Mouse (Mus musculus): ENCODE data around the gene Banf2. TPM values are rescaled to one million over a fixed set of nuclear protein-coding genes. Genes with fewer than 3 reads are reported as not detected.

Gene Banf2
- polyA plus RNA-seq, 1 experiment from 2014 or later: not detected

DNA sequence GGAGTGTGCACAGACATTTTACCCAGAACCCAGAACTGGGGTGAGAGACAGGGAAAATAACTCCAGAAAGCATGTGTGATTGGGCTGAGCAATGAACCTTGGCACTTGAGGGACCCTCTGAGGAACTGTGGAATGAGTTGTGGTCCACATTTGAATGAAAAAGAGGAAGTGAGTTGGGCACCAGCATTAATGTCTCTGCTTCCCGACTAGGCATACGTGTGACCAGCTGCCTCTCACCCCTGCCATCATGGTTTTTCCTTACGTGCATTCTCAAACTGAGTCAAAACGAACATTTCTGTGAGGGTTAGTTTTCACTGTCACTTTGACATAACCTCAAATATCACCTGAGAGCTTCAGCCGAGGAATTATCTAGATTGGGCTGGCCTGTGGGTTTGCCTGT, 79.8 kb downstream of the Banf2 start:
- Histone ChIP-seq H3K9me3 (no peaks in the 10 kb centered on the region), H3K27me3 (no peaks in the 10 kb centered on the region), H3K36me3 (no peaks in the 10 kb centered on the region), H3K9ac (replicated peaks) (no peak overlapping the region), H3K27ac (replicated peaks) (no peak overlapping the region), H3K4me2 (replicated peaks) (no peak overlapping the region), H3K4me1 (no peaks in the 10 kb centered on the region), H3K4me3 (no peak overlapping the region)
- no peak for ATAC-seq (replicated peaks)
- 88% methylated on average over 5 of the region's 5 CpGs for WGBS

DNA sequence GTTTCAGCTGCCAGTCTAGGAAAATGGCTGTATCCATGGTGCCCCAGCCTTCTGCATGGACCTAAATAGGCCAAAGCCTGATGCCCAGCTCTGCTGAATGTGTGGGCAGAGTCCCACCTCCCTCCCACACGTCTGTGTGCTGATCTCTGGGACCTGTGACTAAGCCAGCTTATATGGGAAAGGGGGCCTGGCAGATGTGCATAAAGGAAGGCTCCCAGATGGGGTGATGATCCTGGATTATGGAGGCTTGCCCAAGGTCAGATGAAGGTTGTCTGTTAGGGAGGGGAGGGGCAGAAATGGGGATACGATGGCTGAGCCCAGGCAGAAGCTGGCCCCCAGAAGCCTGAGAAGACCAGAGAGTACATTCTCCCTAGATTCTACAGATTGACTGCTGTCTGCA, 85.2 kb downstream of the Banf2 start:
- Histone ChIP-seq H3K27ac (replicated peaks) (no peak overlapping the region), H3K27me3 (peaks cover 4% of the 10 kb centered on the region; the same call in 1 of the 2 replicates), H3K4me1 (no peaks in the 10 kb centered on the region), H3K36me3 (no peaks in the 10 kb centered on the region), H3K4me2 (replicated peaks) (no peak overlapping the region), H3K9ac (replicated peaks) (no peak overlapping the region), H3K9me3 (no peaks in the 10 kb centered on the region), H3K4me3 (no peak overlapping the region)
- no peak for ATAC-seq (replicated peaks)
- 88% methylated on average over 2 of the region's 2 CpGs for whole genome bisulfite sequencing

DNA sequence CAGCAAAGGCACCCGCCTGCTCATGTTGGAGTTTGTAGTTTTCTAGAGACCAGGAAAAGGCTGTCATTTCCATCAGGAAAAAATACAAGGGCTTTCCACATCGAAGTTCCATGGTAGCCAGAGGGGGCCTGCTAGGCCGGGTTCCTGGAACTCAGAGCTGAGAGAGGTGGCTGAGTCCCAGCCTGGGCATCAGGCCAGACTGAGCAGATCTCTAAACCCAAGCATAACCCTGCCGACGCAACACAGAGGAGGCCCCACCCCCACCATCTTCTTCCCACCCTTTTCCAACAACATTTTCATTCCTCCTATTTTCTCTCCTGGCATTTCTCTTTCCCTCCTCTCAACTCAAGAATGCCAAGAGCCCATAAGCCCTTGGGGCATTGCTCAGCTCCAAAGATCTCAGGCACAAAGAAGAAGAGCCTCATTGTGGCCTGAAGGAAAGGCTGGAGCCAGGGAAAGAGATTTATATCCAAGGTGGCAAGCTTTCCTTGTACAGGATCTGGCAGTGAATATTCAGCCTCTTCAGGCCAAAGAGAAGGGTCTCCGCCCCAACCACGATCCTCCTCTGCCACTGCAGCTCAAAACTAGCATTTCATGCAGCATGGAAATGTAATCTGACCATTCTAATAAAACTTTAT, 87.4 kb downstream of the Banf2 start:
- Histone ChIP-seq H3K36me3 (no peaks in the 10 kb centered on the region), H3K27ac (replicated peaks) (no peak overlapping the region), H3K4me2 (replicated peaks) (no peak overlapping the region), H3K27me3 (peaks cover 12% of the 10 kb centered on the region; the same call in 1 of the 2 replicates), H3K4me3 (no peak overlapping the region), H3K4me1 (no peaks in the 10 kb centered on the region), H3K9me3 (no peaks in the 10 kb centered on the region), H3K9ac (replicated peaks) (no peak overlapping the region)
- ATAC-seq (replicated peaks): no peak; the same call in 1 of the 2 replicates
- WGBS: 62% methylated on average over 7 of the region's 7 CpGs

DNA sequence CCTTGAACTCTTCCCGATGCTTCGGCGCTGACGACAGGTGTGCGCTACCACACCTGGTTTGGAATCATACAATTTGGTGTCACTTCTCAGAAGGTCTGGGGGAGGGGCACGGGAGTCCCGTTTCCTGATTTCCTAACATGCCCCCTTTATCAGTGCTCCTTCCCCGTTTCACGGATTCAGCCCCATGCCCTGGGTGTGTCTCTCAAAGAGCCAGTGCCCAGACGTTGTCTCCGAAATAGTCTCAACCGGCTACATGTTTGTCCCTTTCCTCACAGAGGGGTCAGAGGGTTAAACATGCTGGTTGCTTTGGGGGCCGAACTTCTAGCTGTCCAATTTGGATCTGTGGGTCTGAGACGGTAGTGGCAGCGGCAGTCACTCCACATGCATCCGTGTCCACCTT, 89.2 kb downstream of the Banf2 start:
- no peak for ATAC-seq (replicated peaks)
- peaks cover 14% of the 10 kb centered on the region; the same call in 1 of the 2 replicates for H3K27me3 ChIP-seq
- no peak overlapping the region for H3K4me2 ChIP-seq (replicated peaks)
- 97% methylated on average over 16 of the region's 16 CpGs for WGBS
- no peak overlapping the region for H3K9ac ChIP-seq (replicated peaks)
- no peak overlapping the region for H3K4me3 ChIP-seq
- H3K36me3 ChIP-seq: no peaks in the 10 kb centered on the region
- H3K4me1 ChIP-seq: peaks cover 2% of the 10 kb centered on the region; the same call in 1 of the 2 replicates
- H3K27ac ChIP-seq (replicated peaks): no peak overlapping the region
- no peaks in the 10 kb centered on the region for H3K9me3 ChIP-seq

Other genes starting within 250 kb of the Banf2 start
- gene Bfsp1, start 169.9 kb upstream of the Banf2 start, polyA plus RNA-seq (2015; fragmentation: Nextera tagmentation; extraction: Ambion mirVana): 0.74 and 0.99 TPM in 2 replicates
- gene Dstn, start 117.7 kb upstream of the Banf2 start, polyA plus RNA-seq (2015; fragmentation: Nextera tagmentation; extraction: Ambion mirVana): 417 and 426 TPM in 2 replicates
- 18.1 and 18.5 TPM in 2 replicates for gene Rrbp1, start 21.8 kb upstream of the Banf2 start, polyA plus RNA-seq (2015; fragmentation: Nextera tagmentation; extraction: Ambion mirVana)
- gene Mgme1, start 237.6 kb downstream of the Banf2 start, polyA plus RNA-seq (2015; fragmentation: Nextera tagmentation; extraction: Ambion mirVana): 10.9 and 12.8 TPM in 2 replicates
- 58.8 and 62.4 TPM in 2 replicates for gene Snx5, start 237.8 kb downstream of the Banf2 start, polyA plus RNA-seq (2015; fragmentation: Nextera tagmentation; extraction: Ambion mirVana)